Mouse (Mus musculus) hindbrain, embryonic 15.5 days (tissue): ENCODE data around the gene Vangl2. TPM values are rescaled to one million over a fixed set of nuclear protein-coding genes. Genes with fewer than 3 reads are reported as not detected.

Experiments
- ATAC-seq: fragments of 200-750 bp; cut with Nextera tagmentation; 2 replicates; pipeline ENCODE4 v1.8.0; 2017; ENCODE audit warnings: low read depth, moderate number of reproducible peaks, moderate TSS enrichment; ENCODE audit not compliant: low FRiP score
- H3K27ac ChIP-seq: fragments of 300-500 bp; sonication (generic); replicated peaks from 2 replicates; pipeline ENCODE4 v1.5.1; 2015; ENCODE audit warnings: mild to moderate bottlenecking, inconsistent platforms
- H3K27me3 ChIP-seq: fragments of 300-500 bp; sonication (generic); 2 replicates; pipeline ENCODE4 v1.6.1; 2015; ENCODE audit warnings: control low read depth, inconsistent platforms
- H3K36me3 ChIP-seq: fragments of 300-500 bp; sonication (generic); 2 replicates; pipeline ENCODE4 v1.6.1; 2015; ENCODE audit warnings: control low read depth, inconsistent platforms
- H3K4me1 ChIP-seq: fragments of 300-500 bp; sonication (generic); replicated peaks from 2 replicates; pipeline ENCODE4 v1.6.1; 2015; ENCODE audit warnings: control low read depth, inconsistent platforms
- H3K4me2 ChIP-seq: fragments of 300-500 bp; sonication (generic); 2 replicates; pipeline ENCODE4 v1.6.1; 2015; ENCODE audit warnings: moderate library complexity, mild to moderate bottlenecking, inconsistent platforms
- H3K4me3 ChIP-seq: fragments of 300-500 bp; sonication (generic); 2 replicates; pipeline ENCODE4 v1.5.1; 2015; ENCODE audit warnings: mild to moderate bottlenecking, inconsistent platforms
- H3K9ac ChIP-seq: fragments of 300-500 bp; sonication (generic); 2 replicates; pipeline ENCODE4 v1.6.1; 2015; ENCODE audit warnings: inconsistent platforms
- H3K9me3 ChIP-seq: fragments of 300-500 bp; sonication (generic); 2 replicates; pipeline ENCODE4 v1.6.1; 2016; ENCODE audit warnings: control low read depth, inconsistent platforms
- WGBS: fragments of 180-500 bp; shearing (Covaris S2); methylation state at CpG from one replicate; pipeline ENCODE4 v1.1.7; 2015; 5-methylcytosine and 5-hydroxymethylcytosine counted together
- polyA plus RNA-seq: library from polyadenylated mRNA; unstranded; fragments of >200 nt; fragmentation: Nextera tagmentation; extraction: Ambion mirVana; gene quantifications from 2 replicates; pipeline ENCODE4 v1.2.1, GENCODE M21; 2015

Vangl2 gene
- polyA plus RNA-seq = 41.1 and 48.9 TPM in 2 replicates

DNA sequence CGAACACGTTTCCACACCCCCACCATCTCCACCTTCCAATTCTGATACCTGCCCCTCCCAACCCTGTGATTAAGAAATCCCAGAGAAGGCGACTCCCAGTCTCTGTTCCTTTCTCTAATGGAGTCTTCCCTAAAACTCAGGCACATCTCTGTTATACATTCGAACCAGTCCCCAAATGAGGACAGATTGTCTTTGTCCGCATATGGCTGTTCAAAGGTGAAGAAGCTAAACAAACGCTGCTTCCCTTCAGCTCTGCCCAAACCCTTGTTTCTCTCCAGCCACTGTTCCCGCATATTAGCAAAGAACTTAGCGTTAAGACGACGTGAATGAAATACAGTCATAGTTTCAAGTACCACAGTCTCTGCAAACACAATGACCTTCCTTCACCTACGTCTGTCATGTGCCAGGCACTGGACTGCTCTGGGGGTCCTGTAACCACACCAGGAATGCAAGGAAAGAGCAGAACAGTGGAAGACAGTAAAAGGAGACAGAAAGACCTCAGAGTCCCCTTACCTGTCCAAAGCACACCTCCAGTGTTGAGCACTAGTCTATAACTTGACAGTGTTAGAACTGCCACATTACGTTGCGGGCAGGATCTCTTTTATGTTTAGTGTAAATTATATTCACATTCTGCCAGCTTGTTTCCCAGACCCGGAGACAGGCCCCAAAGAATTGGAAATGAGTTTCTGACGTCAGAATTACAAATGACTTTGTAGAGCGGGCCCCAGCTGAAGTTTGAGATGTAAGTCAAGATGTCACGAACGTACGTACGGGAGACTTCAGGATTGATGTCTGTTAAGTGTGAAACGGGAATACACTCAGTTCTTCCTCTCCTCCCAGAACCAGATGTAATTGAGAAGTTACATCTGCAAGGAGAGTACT lies at the start of gene Vangl2:
TSS of gene Vangl2 (minus strand) at position 51 of the 882 bp plus-strand sequence.
- WGBS = 28% methylated on average over 21 of the region's 21 CpGs
- Histone ChIP-seq H3K4me1 (peaks cover 39% of the 10 kb centered on the region), H3K4me3 (peak within 1 kb of the TSS; percentile 95), H3K27ac (peak within 1 kb of the TSS; percentile 98), H3K36me3 (no peaks in the 10 kb centered on the region), H3K9ac (peak within 1 kb of the TSS; percentile 95), H3K9me3 (no peaks in the 10 kb centered on the region), H3K27me3 (no peaks in the 10 kb centered on the region), H3K4me2 (peak within 1 kb of the TSS; percentile 94)
- no peak for ATAC-seq

DNA sequence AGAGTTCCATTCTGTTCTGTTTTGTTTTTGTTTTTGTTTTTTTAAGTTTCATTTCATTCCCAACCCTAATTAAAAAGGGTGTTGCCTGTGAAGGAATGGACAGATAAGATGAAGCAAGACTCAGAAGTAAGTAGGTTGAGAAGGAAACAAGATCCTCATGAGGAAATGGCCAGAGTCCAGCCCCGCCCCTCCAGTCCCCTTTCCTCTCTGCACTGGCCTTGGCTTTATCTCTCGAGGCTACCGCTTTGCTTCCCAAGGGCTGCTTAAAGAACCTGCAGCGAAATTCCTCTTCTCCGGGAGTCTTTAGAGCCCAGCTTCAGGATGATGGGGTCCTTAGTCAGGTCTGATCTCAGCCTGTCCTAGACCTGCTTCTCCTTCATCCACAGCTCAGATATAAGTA lies 49.7 kb upstream of the Vangl2 start:
- Histone ChIP-seq H3K4me2 (no peak overlapping the region), H3K9ac (no peak overlapping the region), H3K27me3 (no peaks in the 10 kb centered on the region), H3K27ac (no peak overlapping the region), H3K4me3 (no peak overlapping the region), H3K4me1 (peaks cover 8% of the 10 kb centered on the region), H3K36me3 (peaks cover 61% of the 10 kb centered on the region), H3K9me3 (no peaks in the 10 kb centered on the region)
- ATAC-seq = no peak
- 80% methylated on average over 5 of the region's 5 CpGs for WGBS

- no peak for ATAC-seq
- Histone ChIP-seq H3K9me3 (no peaks in the 10 kb centered on the region), H3K27me3 (no peaks in the 10 kb centered on the region), H3K36me3 (peaks cover 90% of the 10 kb centered on the region), H3K4me2 (no peak overlapping the region), H3K9ac (no peak overlapping the region), H3K27ac (no peak overlapping the region), H3K4me3 (no peak overlapping the region), H3K4me1 (no peaks in the 10 kb centered on the region)
- WGBS = 97% methylated on average over 7 of the region's 7 CpGs
These were observed 44.4 kb upstream of the Vangl2 start for GRCm38 (mm10) chr1:172072604-172073003.

DNA sequence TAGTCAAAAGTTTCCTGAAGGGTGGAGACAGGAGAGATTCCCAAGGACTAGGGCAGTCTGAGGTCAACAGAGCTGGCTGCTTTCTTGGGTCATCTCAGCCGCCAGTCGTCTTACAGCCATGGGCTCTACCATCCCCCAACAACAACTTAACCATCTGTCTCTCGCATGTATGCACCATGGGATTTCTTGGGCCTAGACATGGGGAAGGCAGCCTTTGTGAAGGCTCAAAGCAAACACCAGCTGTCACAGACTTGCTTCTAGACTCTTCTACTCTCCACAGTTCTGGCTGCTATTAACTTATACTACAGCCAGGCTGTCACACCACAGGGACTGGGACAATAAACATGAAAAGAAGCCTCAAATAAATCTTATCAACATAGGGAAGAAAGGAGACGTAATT lies 43.3 kb upstream of the Vangl2 start:
- Histone ChIP-seq H3K36me3 (peaks cover 98% of the 10 kb centered on the region), H3K9me3 (no peaks in the 10 kb centered on the region), H3K4me1 (no peaks in the 10 kb centered on the region), H3K4me2 (no peak overlapping the region), H3K27me3 (no peaks in the 10 kb centered on the region), H3K27ac (no peak overlapping the region), H3K4me3 (no peak overlapping the region), H3K9ac (no peak overlapping the region)
- WGBS = 48% methylated on average over 4 of the region's 4 CpGs
- no peak for ATAC-seq

- no peak for ATAC-seq
- 91% methylated on average over 6 of the region's 6 CpGs for WGBS
- H3K36me3 ChIP-seq = peaks cover 92% of the 10 kb centered on the region
These were observed 42.0 kb upstream of the Vangl2 start for GRCm38 (mm10) chr1:172070227-172070626.

DNA sequence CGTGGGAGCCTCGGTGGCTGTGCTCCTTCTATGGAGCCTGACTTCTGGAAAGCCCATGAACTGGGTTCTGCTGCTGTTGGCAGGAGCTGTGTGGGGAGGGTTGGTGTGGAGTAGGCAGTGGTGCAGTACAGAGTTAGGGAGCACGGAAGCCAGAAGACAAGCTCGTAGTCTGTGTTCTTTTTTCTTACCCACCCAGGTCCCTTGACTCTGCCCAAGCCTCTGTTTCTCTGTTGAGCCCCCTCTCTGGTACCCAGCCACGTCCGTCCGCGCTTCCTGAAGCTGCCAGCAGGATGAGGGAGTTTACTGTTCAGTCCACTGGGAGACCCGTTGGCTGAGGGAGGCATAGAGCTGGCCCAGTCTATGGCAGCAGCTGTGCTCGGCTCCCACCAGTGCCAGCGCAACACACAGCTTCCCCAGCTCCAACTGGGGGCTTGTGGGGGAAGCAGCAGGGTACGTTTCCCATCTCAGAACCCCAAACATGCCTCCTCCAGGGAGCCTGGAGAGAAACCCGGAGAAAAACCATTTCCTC lies 36.4 kb upstream of the Vangl2 start:
- peaks cover 41% of the 10 kb centered on the region for H3K36me3 ChIP-seq
- no peak overlapping the region for H3K9ac ChIP-seq
- ATAC-seq = peak; percentile 63

More at GRCm38 (mm10) chr1:172070227-172070626, 42.0 kb upstream of the Vangl2 start:
- no peaks in the 10 kb centered on the region for H3K4me1 ChIP-seq
- no peak overlapping the region for H3K27ac ChIP-seq
- H3K9me3 ChIP-seq = no peaks in the 10 kb centered on the region
- no peak overlapping the region for H3K9ac ChIP-seq
- no peak overlapping the region for H3K4me2 ChIP-seq
- H3K4me3 ChIP-seq = no peak overlapping the region
- no peaks in the 10 kb centered on the region for H3K27me3 ChIP-seq

DNA sequence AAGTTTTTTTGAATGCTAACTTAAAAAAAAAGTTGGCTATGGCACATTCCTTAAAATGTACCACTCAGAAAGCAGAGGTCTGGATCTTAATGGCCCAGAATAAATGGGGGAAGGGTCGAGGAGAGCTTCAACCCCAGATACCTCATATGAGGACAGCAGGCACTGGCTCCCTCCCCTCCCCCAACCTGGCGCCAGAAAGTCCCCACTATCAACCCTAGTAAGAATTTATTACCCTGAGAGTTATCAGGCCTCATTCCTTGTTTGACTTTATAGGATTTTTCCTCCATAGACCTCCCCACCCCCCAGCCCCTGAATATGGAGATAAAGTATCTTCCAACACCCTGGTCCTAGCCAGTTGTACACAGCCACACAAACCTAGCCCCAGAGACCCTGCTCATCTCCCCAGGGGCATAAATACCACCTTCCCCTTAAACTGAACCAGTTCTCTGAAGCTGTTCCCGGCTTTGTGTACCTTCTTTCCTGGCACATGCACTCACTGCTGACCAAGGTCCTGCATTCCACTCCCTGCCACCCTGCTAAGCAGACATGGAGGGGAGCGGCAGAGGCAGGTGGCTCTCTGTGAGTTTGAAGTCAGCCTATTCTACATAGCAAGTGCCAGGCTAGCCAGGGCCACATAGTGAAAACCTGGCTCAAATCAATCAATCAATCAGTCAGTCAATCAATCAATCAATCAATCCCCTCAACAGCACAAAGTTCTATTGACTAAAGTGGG lies 35.2 kb upstream of the Vangl2 start:
- peaks cover 29% of the 10 kb centered on the region for H3K36me3 ChIP-seq
- H3K27ac ChIP-seq = no peak overlapping the region
- H3K4me2 ChIP-seq = no peak overlapping the region
- 52% methylated on average over 4 of the region's 4 CpGs for WGBS
- H3K27me3 ChIP-seq = no peaks in the 10 kb centered on the region
- ATAC-seq = no peak
- H3K9me3 ChIP-seq = no peaks in the 10 kb centered on the region
- H3K9ac ChIP-seq = no peak overlapping the region
- peaks cover 4% of the 10 kb centered on the region; the same call in 1 of the 2 replicates for H3K4me1 ChIP-seq
- no peak overlapping the region for H3K4me3 ChIP-seq

More for the DNA sequence above, 36.4 kb upstream of the Vangl2 start:
- Histone ChIP-seq H3K27ac (peak overlapping the region; percentile 58), H3K9me3 (no peaks in the 10 kb centered on the region), H3K4me2 (no peak overlapping the region), H3K27me3 (no peaks in the 10 kb centered on the region), H3K4me1 (no peaks in the 10 kb centered on the region), H3K4me3 (no peak overlapping the region)
- 40% methylated on average over 13 of the region's 13 CpGs for WGBS

DNA sequence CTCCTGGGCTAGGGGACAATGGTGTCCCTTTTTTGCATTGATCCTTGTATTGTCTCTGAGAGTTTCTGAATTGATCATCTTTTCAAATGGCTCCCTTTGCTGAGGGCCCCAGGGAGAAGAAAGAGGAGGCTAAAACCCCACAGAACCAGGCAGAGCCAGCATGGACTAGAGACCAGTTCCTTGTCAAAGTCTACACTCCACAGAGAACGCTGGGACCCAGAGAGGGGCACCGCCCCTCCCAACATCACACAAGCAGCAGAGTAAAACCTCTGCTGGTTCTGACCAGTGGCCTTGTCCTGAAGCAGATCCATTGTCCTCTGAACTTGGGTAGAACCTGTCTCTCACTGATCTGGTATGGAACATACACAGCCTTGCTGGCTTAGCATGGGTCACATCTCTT lies 33.9 kb upstream of the Vangl2 start:
- no peaks in the 10 kb centered on the region for H3K27me3 ChIP-seq
- no peak overlapping the region for H3K4me2 ChIP-seq
- H3K4me3 ChIP-seq = no peak overlapping the region
- ATAC-seq = no peak
- peaks cover 15% of the 10 kb centered on the region for H3K36me3 ChIP-seq
- peaks cover 4% of the 10 kb centered on the region; the same call in 1 of the 2 replicates for H3K4me1 ChIP-seq
- peak overlapping the region; percentile 8; the same call in 1 of the 2 replicates for H3K27ac ChIP-seq
- no peaks in the 10 kb centered on the region for H3K9me3 ChIP-seq
- WGBS = 87% methylated on average over 2 of the region's 2 CpGs
- no peak overlapping the region for H3K9ac ChIP-seq

GRCm38 (mm10) chr1:172061217-172061616 lies 33.0 kb upstream of the Vangl2 start:
- Histone ChIP-seq H3K27me3 (no peaks in the 10 kb centered on the region), H3K9me3 (no peaks in the 10 kb centered on the region), H3K27ac (peak overlapping the region; percentile 33; the same call in 1 of the 2 replicates), H3K4me3 (no peak overlapping the region), H3K36me3 (peaks cover 8% of the 10 kb centered on the region), H3K4me1 (peaks cover 4% of the 10 kb centered on the region; the same call in 1 of the 2 replicates), H3K9ac (no peak overlapping the region), H3K4me2 (no peak overlapping the region)
- ATAC-seq = no peak
- 6% methylated on average over 8 of the region's 8 CpGs for WGBS

DNA sequence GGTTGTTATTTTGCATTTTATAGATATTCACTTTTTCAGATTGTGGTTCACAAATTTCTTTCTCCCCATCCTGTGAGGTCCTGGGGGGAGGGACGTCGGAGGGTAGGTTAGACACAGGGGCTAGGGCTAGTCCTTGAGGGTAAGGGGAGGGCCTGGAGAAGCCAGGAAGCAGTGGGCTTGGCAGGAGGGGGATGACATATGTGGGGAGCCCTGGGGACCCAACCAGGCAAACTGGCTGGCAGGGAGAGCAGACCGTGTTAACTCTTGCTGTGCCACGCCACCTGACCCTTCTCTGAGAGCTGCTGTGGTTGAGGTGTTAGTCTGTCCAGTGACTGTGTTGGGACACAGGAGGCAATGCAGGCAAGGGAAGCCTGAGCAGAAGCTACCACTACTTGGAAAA lies 32.4 kb upstream of the Vangl2 start:
- Histone ChIP-seq H3K27ac (peak overlapping the region; percentile 33; the same call in 1 of the 2 replicates), H3K9ac (no peak overlapping the region), H3K36me3 (peaks cover 8% of the 10 kb centered on the region), H3K9me3 (no peaks in the 10 kb centered on the region), H3K4me1 (peaks cover 4% of the 10 kb centered on the region; the same call in 1 of the 2 replicates), H3K27me3 (no peaks in the 10 kb centered on the region), H3K4me2 (no peak overlapping the region), H3K4me3 (no peak overlapping the region)
- ATAC-seq = no peak
- 33% methylated on average over 4 of the region's 4 CpGs for WGBS

- WGBS = 35% methylated on average over 7 of the region's 7 CpGs
- no peaks in the 10 kb centered on the region for H3K9me3 ChIP-seq
- no peaks in the 10 kb centered on the region for H3K27me3 ChIP-seq
- no peak overlapping the region for H3K4me2 ChIP-seq
- no peak overlapping the region for H3K9ac ChIP-seq
- no peak overlapping the region for H3K4me3 ChIP-seq
- H3K4me1 ChIP-seq = peaks cover 11% of the 10 kb centered on the region
- H3K27ac ChIP-seq = peak overlapping the region; percentile 56
- ATAC-seq = no peak
- no peaks in the 10 kb centered on the region for H3K36me3 ChIP-seq
These were observed 30.6 kb upstream of the Vangl2 start for GRCm38 (mm10) chr1:172058874-172059273.

- Histone ChIP-seq H3K27ac (peak overlapping the region; percentile 56), H3K27me3 (no peaks in the 10 kb centered on the region), H3K9ac (no peak overlapping the region), H3K4me3 (no peak overlapping the region), H3K9me3 (no peaks in the 10 kb centered on the region), H3K4me1 (peaks cover 16% of the 10 kb centered on the region), H3K4me2 (no peak overlapping the region), H3K36me3 (no peaks in the 10 kb centered on the region)
- WGBS = 29% methylated on average over 6 of the region's 6 CpGs
- no peak for ATAC-seq
These were observed 30.1 kb upstream of the Vangl2 start for GRCm38 (mm10) chr1:172058321-172058720.
